Mouse (Mus musculus): ENCODE measurements around the gene Wbp2. TPM values are rescaled to one million over a fixed set of nuclear protein-coding genes. Genes with fewer than 3 reads are reported as not detected.
"Not testable (repeated sequence)": the region's sequence is repeated elsewhere in the genome, so short reads cannot be mapped to it uniquely, and the experiment has no call there.

Wbp2 gene
- 100 to 1,000 TPM; 103 to 110 TPM for total RNA-seq (2021)
- long read RNA-seq, experiment 1, transcript Wbp2-201 (8 exons, 1,826 nt) = major isoform, 18 of 66 reads
- long read RNA-seq, experiment 1, partial matches to known transcripts = 6 of 66 reads
- long read RNA-seq, experiment 1, other reads (novel, unspliced or antisense) = 41 of 66 reads
- long read RNA-seq, experiment 2, transcript Wbp2-201 (8 exons, 1,826 nt) = major isoform, 35 of 61 reads
- long read RNA-seq, experiment 2, partial matches to known transcripts = 1 of 61 reads
- long read RNA-seq, experiment 2, other reads (novel, unspliced or antisense) = 22 of 61 reads

DNA sequence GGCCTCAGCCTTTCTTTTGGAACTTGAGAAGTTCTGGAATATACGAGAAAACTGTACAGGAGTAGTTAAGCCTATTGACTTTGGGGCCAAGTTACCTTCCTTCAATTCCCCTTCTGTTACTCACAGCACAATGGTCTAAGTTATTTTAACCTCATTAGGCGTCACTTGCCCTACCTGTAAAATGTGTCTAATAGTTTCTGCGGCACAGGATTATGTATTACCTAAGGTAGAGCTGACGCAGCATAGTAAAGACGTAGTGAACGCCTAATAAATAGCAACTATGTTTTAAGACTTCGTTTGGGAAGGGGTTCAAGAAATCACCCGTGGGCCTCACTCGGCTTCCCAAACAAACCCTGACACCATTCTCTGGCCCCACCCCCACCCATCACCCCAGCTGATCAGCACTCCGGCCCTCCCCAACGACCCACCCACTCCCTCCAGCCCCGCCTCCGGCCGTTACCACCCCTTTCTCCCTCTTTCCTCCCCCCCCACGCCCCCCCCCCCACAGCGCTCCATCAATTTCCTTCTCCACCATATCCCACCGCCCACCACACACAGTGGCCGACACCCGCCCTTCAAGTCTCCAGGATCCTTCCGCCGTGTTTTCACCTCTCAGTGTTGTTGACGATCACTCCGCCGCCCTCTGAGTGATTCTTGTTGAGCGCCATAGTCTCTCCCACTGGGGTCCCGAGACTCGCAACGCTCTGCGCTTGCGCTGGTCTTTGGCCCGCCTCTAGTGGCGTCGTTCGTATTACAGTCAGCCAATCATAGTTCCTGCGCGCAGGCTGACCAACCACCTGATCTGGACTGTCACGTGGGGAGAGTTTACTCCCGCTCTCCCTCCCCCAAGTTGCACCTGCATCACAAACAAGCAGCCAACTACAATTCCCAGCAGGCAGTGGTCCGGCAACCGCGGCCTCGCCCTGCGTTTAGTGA is at the start of gene Wbp2:
Wbp2 (minus strand) TSS at position 738 of the 936 bp plus-strand sequence.
- DNase-seq = peak; percentile 97

DNA sequence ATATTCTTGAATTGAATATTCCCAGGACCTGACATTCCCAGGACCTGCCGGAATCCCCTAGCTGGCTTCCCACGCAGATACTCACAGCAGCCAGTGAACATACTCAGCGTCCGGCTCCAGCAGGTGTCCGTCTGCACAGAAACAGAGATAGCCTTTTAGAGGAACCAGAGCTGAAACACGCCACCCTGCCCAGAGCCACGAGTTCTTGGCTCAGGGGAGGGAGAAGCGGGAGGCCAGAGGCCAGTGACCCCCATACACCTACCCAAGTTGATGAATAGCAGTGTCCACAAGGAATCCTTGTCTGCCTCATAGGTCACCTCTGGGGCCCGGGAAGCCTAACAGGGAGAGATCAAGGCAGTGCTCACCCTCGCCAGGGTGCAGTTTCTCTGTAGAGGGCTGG is 47.4 kb upstream of the Wbp2 start:
- no peak for DNase-seq

DNA sequence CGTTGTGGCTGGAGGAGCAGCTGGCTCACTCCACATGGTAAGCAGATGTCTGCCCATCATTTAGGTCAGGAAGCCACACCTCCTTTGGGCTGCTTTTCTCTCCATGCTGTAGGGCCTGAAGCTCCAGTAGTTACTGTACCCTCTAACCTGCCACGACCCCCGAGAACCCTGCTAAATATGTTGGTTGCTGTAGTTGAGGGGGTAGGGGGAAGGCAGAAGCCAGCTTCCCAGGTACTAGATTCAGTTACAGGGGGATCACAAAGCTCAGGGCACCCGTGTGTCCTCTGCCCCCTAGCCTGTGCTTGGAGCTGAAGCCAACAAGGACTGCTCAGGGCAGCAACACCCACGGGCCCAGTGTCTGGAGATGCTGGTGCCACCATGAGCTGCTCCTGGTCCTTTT is 46.7 kb upstream of the Wbp2 start:
- no peak for DNase-seq

GRCm38 (mm10) chr11:116132366-116133333 is 45.9 kb upstream of the Wbp2 start:
- peak; percentile 55 for DNase-seq

GRCm38 (mm10) chr11:116131349-116132170 is 44.8 kb upstream of the Wbp2 start:
- DNase-seq = no peak

GRCm38 (mm10) chr11:116130488-116131205 is 43.9 kb upstream of the Wbp2 start, which contains the start of gene Trim65:
Trim65 (minus strand) TSS chr11:116131128.
- peak; percentile 93 for DNase-seq

GRCm38 (mm10) chr11:116129993-116130487 is 43.2 kb upstream of the Wbp2 start:
- no peak for DNase-seq

- DNase-seq = no peak
Measured at GRCm38 (mm10) chr11:116129091-116129790, 42.4 kb upstream of the Wbp2 start.

DNA sequence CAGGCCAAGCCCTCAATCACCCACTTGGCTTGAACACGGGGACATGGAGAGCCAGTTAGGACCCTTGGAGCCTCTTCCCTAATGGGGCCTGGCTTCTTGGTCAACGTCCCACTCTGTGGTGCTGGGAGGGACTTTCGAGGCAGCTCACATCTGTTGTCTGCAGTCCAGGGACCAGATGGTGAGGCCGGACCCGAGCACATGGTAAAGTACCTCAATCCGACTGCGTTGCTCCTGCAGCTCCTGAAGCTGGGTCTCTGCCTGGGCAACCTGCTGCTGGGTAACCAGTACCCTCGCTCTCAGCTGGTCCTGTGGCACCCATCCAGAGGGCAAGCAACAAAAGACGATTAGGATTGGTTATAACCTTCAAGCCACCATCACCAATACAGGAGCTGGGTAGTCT is 41.2 kb upstream of the Wbp2 start:
- no peak for DNase-seq

GRCm38 (mm10) chr11:116127156-116127980 is 40.6 kb upstream of the Wbp2 start, which contains the start of gene Trim47:
Trim47 (minus strand) TSS chr11:116127210.
- DNase-seq = peak; percentile 93

- DNase-seq = no peak
Measured at GRCm38 (mm10) chr11:116126261-116126660, 39.5 kb upstream of the Wbp2 start.

DNA sequence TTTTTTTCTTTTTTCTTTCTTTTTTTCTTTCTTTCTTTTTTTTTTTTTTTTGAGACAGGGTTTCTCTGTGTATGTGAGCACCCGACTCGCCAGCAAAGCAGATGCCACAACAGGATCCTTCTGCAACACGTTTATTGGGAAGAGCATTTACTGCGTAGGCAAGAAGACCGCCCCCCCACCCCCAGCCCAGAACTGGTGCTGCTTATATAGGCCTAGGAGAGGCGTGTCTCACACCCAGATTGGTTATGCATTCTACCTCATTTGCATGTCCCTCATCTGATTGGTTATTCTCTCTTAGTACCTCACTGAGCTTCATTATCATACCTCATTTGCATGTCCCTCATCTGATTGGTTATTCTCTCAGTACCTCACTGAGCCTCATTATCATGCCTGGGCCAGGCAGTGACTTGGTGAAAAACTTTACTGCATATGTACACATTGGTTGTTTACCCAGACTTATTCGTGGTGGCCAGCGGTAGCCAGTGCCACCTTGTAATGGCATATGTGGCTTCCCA is 35.0 kb upstream of the Wbp2 start:
- not testable (repeated sequence) for DNase-seq

GRCm38 (mm10) chr11:116117819-116118218 is 31.0 kb upstream of the Wbp2 start:
- no peak for DNase-seq

DNA sequence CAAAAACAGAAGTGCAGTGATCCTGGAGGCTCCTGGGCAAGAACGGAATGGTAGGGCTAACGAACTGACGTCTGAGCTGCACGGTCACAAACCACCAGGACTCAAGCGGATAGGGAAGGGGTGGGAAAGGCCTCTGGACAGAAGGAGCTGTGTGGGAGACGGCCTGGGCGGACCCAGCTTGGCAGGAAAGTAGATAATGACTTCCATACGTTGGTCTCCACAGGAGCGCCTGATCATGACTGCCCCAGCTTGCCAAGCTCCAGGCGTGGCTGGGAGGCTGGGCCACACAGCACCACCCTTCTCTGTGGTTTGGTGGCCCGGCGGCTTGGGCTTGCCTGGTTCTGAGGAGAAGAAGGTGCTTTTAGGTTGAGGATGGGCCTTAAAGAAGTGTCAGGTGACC is 30.4 kb upstream of the Wbp2 start:
- DNase-seq = no peak

DNA sequence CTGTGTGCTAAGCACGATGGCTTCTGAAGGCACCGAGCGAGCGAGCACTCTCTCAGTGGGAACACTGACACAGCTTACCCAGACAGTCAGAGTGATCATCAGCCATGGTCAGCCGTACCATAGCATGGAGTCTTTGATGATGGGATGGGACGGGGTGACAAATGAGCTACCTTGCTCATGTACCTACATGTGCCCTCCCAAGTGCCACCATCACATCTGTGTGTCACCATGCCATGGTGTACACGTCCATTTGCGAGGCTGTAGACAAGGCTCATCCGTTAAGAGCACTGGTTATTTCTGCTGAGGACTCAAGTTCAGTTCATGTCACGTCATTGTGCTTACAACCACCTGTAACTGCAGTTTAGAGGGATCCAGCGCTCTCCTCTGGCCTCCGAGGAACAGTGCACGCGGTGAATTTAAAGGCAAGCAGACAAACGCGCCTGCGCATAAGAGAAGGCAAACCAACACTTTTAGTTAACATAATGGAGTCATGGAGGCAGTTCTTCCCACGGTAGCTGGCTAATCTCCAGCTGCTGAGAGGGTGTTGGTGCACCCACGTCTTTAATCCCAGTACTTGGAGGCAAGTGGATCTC is 24.9 kb upstream of the Wbp2 start:
- DNase-seq = no peak

GRCm38 (mm10) chr11:116111067-116111466 is 24.3 kb upstream of the Wbp2 start:
- no peak for DNase-seq

DNA sequence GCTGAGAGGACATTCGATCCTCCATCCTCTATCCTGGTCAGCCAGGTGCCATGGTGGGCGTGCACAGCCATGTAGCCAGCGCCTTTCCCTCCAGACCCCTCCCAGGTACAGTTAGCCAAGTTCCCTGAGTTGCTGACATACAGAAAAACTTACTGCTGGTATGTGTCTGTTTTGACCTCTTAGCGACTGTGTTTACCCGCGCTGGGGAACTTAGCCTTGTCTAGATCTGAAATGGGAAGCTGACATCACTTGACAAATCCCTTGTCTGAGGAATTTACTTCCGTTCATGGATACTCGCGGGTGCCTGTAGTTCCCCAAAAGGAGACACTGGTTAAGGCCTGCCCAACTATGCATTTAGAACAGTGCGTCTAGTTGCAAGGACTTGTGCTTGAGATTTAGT is 23.7 kb upstream of the Wbp2 start:
- DNase-seq = no peak

DNA sequence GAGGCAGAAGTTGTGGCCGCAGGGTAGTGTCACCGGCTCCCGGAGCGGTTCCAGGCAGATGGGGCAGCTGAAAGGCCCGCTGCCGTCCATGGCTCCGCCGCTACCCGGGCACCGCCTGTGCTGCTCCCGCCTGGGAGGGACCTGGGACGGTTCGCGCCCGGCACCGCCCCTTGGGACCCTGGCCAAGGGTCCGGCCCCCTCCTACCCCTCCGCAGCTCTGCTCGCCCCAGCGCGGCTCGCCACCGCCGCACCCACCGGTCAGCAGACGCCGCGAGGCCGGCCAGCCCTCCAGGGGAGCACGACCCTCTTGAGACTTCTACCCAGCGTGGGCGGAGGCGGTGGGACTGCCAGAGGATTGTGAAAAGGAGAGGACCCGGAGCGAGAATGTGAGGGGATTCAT is 23.3 kb upstream of the Wbp2 start:
- peak; percentile 86 for DNase-seq
